Mouse (Mus musculus): Measurements from ENCODE around the gene B3galt1. TPM values are rescaled to one million over a fixed set of nuclear protein-coding genes. Genes with fewer than 3 reads are reported as not detected.

Gene B3galt1
- total and polyA plus RNA-seq, 3 experiments = not detected

GRCm38 (mm10) chr2:68086101-68086500 lies 520.4 kb downstream of the B3galt1 start:
- Histone ChIP-seq H3K27me3 (ENCODE audit: control insufficient read depth in 1 of 2, insufficient read depth in 2 of 2, low read length in 2 of 2) (no peaks in the 10 kb centered on the region), H3K27ac (ENCODE audit: control insufficient read depth, low read depth, low read length) (no peak overlapping the region), H3K9me3 (replicated peaks; ENCODE audit: insufficient read depth, low read length) (no peaks in the 10 kb centered on the region), H3K4me3 (ENCODE audit: control insufficient read depth in 1 of 2, insufficient read depth in 1 of 2, low read depth in 2 of 2, low read length in 2 of 2) (no peak overlapping the region), H3K9ac (ENCODE audit: control insufficient read depth, low read depth, low read length, poor library complexity, severe bottlenecking) (no peak overlapping the region), H3K36me3 (ENCODE audit: control insufficient read depth in 1 of 2, insufficient read depth in 2 of 2, low read length in 2 of 2) (no peaks in the 10 kb centered on the region), H3K79me2 (ENCODE audit: control insufficient read depth, insufficient read depth, low read length, poor library complexity) (no peaks in the 10 kb centered on the region), H3K4me1 (ENCODE audit: control insufficient read depth in 1 of 2, insufficient read depth in 2 of 2, low read length in 2 of 2) (no peaks in the 10 kb centered on the region)
- DNase-seq (ENCODE audit: low read depth, low spot score) = no peak
- TF ChIP-seq MAZ (IDR thresholded peaks at IDR 0.05; ENCODE audit: low read depth, low read length) (no peak), MEF2A (IDR thresholded peaks at IDR 0.05; ENCODE audit: extremely low read depth, insufficient replicate concordance, low read depth, low read length, poor library complexity, severe bottlenecking) (no peak), USF2 (IDR thresholded peaks at IDR 0.05; ENCODE audit: borderline replicate concordance in 1 of 2, insufficient read depth in 1 of 2, low read depth in 1 of 2, low read length in 2 of 2) (no peak), POLR2AphosphoS5 (IDR thresholded peaks at IDR 0.05; ENCODE audit: borderline replicate concordance, low read depth, low read length) (no peak), POLR2AphosphoS2 (IDR thresholded peaks at IDR 0.05; ENCODE audit: low read length) (no peak), MAX (IDR thresholded peaks at IDR 0.05; ENCODE audit: low read length) (no peak), SIN3A (IDR thresholded peaks at IDR 0.05; ENCODE audit: low read length) (no peak), UBTF (IDR thresholded peaks at IDR 0.05; ENCODE audit: borderline replicate concordance, insufficient read depth, low read depth, low read length) (no peak), E2F4 (IDR thresholded peaks at IDR 0.05; ENCODE audit: borderline replicate concordance, low read depth, low read length) (no peak), NRF1 (IDR thresholded peaks at IDR 0.05; ENCODE audit: insufficient read depth, low read depth, low read length, poor library complexity, severe bottlenecking) (no peak), NELFE (IDR thresholded peaks at IDR 0.05; ENCODE audit: low read depth, low read length) (no peak), MYB (IDR thresholded peaks at IDR 0.05; ENCODE audit: low read depth, low read length) (no peak), BHLHE40 (IDR thresholded peaks at IDR 0.05; ENCODE audit: borderline replicate concordance, low read depth, low read length) (no peak)

- no peaks in the 10 kb centered on the region for H3K9me3 ChIP-seq (replicated peaks; ENCODE audit: insufficient read depth, low read length)
- H3K9ac ChIP-seq (ENCODE audit: control insufficient read depth, low read depth, low read length, poor library complexity, severe bottlenecking) = no peak overlapping the region
- no peak overlapping the region for H3K27ac ChIP-seq (ENCODE audit: control insufficient read depth, low read depth, low read length)
- no peaks in the 10 kb centered on the region for H3K4me1 ChIP-seq (ENCODE audit: control insufficient read depth in 1 of 2, insufficient read depth in 2 of 2, low read length in 2 of 2)
- H3K27me3 ChIP-seq (ENCODE audit: control insufficient read depth in 1 of 2, insufficient read depth in 2 of 2, low read length in 2 of 2) = no peaks in the 10 kb centered on the region
- no peaks in the 10 kb centered on the region for H3K79me2 ChIP-seq (ENCODE audit: control insufficient read depth, insufficient read depth, low read length, poor library complexity)
- H3K4me3 ChIP-seq (ENCODE audit: control insufficient read depth in 1 of 2, insufficient read depth in 1 of 2, low read depth in 2 of 2, low read length in 2 of 2) = no peak overlapping the region
- H3K36me3 ChIP-seq (ENCODE audit: control insufficient read depth in 1 of 2, insufficient read depth in 2 of 2, low read length in 2 of 2) = no peaks in the 10 kb centered on the region
- no peak for DNase-seq (ENCODE audit: low read depth, low spot score)
- TF ChIP-seq ELF1 (IDR thresholded peaks at IDR 0.05; ENCODE audit: low read depth, low read length) = no peak
- TF ChIP-seq POLR2AphosphoS2 (IDR thresholded peaks at IDR 0.05; ENCODE audit: low read length) = no peak
- TF ChIP-seq GATA1 (IDR thresholded peaks at IDR 0.05; ENCODE audit: low read depth, low read length) = no peak
- no peak for TF ChIP-seq JUND (IDR thresholded peaks at IDR 0.05; ENCODE audit: low read depth, low read length)
- no peak for TF ChIP-seq TCF12 (IDR thresholded peaks at IDR 0.05; ENCODE audit: low read depth, low read length)
- TF ChIP-seq POLR2A (IDR thresholded peaks at IDR 0.05; ENCODE audit: control insufficient read depth in 1 of 2, insufficient read depth in 1 of 2, low read depth in 1 of 2, low read length in 2 of 2, poor library complexity in 1 of 2) = no peak
Measured at GRCm38 (mm10) chr2:68091559-68091958, 525.9 kb downstream of the B3galt1 start.

Data from MEL (cell line).